Mouse (Mus musculus): Measurements from ENCODE around the gene Abca6. TPM values are rescaled to one million over a fixed set of nuclear protein-coding genes. Genes with fewer than 3 reads are reported as not detected.

The Abca6 gene
- polyA plus RNA-seq (2012; rRNA removed), result 0.36 and 0.43 TPM in 2 replicates

GRCm38 (mm10) chr11:110251534-110251933, at the start of gene Abca6:
TSS of gene Abca6 (minus strand) at chr11:110251776.

DNA sequence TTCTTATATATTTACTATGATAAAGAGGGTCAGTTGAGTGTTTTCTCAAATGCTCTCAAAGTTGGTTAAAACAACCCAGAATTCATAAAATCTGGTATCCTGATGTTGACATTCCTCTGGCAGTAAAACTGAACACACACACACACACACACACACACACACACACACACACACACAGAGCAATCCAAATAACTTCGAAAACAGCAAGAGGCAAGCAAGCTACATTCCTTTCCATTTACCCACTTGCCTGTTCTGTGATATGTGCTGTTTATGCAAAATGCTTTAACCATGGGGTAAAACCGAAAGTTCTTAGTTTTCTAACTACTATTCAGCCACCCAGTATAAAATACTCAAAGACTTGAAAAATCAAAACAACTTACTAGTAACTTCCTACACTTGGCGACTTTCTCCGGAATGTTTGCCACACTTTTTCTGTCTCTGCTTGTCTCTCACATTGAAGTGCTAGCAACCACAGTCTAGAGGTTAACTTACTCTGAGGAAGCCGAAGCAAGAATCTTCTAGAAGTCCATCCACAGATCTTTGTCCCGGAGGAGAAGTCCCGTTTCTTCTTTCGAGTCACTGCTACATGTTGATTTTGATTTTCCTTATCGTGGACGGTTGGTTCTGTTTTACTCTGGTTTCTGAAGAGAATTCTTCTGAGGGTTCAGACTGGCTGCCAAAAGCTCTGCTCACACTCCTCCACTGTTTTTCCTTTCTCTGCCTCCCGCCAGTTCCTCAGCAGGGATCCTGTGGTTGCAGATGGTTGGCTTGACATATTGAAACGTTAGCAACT, 83.9 kb downstream of the Abca6 start, which contains the start of gene Abca9:
Abca9 (minus strand) TSS at position 738 of the 793 bp plus-strand sequence.

Other genes starting within 250 kb of the Abca6 start
- 4.5 and 5.3 TPM in 2 replicates for gene Abca8a, start 155.8 kb downstream of the Abca6 start, polyA plus RNA-seq (2012; rRNA removed)
- 2.9 and 3.0 TPM in 2 replicates for gene Abca9, start 83.6 kb downstream of the Abca6 start, polyA plus RNA-seq (2012; rRNA removed)
- 8.6 and 9.6 TPM in 2 replicates for gene Abca5, start 85.9 kb upstream of the Abca6 start, polyA plus RNA-seq (2012; rRNA removed)
- gene Map2k6, start 147.3 kb upstream of the Abca6 start, polyA plus RNA-seq (2012; rRNA removed), result 20.0 and 21.0 TPM in 2 replicates

Measured in central nervous system, embryonic 18 days (tissue).